Mouse (Mus musculus): ENCODE data around the gene 1600014C23Rik. TPM values are rescaled to one million over a fixed set of nuclear protein-coding genes. Genes with fewer than 3 reads are reported as not detected.

Gene 1600014C23Rik
- polyA plus RNA-seq, 1 experiment, result not detected

DNA sequence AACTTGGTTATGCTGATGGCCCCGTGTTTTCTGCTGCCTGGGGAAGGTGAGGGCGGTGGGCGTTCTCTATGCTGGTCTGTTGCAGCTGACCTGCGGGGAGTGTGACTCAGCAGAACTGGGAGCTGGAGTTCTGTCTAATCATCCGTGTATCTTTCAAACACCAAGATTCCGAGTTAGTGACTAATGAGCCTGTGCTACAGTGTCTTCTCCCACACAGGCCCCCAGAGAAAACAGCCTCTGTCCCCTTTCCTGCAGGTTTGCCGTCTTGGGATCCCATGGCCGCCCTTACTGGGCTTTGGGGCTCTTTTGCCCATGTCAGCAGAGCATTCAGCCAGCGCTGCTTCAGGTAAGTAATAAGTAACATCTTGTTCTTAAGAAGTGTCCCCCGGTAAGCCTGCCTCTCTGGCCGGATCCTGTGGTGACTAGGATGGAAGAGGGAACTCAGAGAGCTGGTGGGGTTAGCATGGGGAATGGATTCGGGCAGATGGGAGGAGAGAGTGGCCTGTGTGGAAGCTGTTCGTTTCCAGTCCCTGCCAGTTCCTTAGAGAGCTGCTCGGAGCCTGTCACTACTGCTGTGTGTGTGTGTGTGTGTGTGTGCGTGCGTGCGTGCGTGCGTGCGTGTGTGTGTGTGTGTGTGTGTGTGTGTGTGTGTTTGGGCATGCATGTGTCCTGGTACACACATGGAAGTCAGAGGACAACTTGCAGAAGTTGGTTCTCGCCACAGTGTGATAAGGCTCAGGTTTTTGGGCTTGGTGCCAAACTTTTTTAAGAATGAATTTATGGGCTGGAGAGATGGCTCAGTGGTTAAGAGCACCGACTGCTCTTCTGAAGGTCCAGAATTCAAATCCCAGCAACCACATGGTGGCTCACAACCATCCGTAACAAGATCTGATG is 38.2 kb downstream of the 1600014C23Rik start:
- peak overlapping the region; percentile 82 for H3K9ac ChIP-seq (ENCODE audit: low read depth, poor library complexity, severe bottlenecking)
- no peaks in the 10 kb centered on the region for H3K36me3 ChIP-seq (ENCODE audit: control insufficient read depth, insufficient read depth, low read length, poor library complexity, severe bottlenecking)
- no peaks in the 10 kb centered on the region for H3K9me3 ChIP-seq (replicated peaks; ENCODE audit: control insufficient read depth, insufficient read depth, low read length, poor library complexity, severe bottlenecking)
- TF ChIP-seq POLR2A (IDR thresholded peaks at IDR 0.05; ENCODE audit: insufficient read depth, low read length) (no peak), CTCF (IDR thresholded peaks at IDR 0.05; ENCODE audit: low read depth, low read length) (no peak), EP300 (IDR thresholded peaks at IDR 0.05; ENCODE audit: insufficient read depth, low read depth, low read length) (peak; percentile 73; the same call in 1 of the 2 replicates)
- H3K4me3 ChIP-seq (ENCODE audit: low read depth, low read length), result peak overlapping the region; percentile 57
- no peaks in the 10 kb centered on the region for H3K27me3 ChIP-seq (ENCODE audit: control insufficient read depth, insufficient read depth, low read length, poor library complexity, severe bottlenecking)
- peaks cover 7% of the 10 kb centered on the region for H3K4me1 ChIP-seq (ENCODE audit: control insufficient read depth, insufficient read depth, low read length)
- peak overlapping the region; percentile 91 for H3K27ac ChIP-seq (ENCODE audit: insufficient read depth, low read length)

DNA sequence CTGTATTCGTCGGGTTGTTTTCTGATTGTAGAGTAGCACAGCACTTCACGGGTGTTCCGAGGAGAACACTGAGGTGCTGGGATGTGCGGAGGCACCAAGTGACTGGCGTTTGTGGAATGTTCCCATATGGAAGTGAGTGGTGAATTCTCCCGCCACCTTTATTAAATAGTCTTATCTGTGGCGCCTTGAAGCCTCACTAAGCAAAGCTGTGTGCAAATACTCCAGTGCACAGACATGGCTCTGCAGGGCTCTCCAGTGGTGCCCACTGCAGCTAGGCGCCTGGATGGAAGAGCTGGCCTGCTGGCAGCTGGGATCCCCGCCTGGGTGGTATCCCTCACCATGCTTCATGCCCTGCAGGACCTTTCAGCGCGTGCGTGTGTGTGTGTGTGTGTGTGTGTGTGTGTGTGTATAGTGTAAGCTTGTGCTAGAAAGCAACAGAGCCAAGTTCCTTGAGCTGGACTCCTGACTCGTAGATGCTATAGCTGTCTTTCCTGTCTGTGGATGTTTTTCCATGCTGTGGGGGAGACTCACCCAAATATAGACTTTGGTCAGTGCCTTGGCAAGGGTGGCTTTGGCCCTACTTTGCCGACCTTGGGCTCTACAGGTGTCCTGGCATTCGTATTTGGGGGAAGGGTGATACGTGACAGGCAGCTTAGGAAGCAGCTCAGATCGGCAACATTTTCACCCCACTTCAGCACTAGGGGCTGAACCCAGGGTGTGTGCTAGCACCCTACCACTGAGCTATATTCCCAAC is 39.7 kb downstream of the 1600014C23Rik start:
- Histone ChIP-seq H3K9me3 (replicated peaks; ENCODE audit: control insufficient read depth, insufficient read depth, low read length, poor library complexity, severe bottlenecking) (no peaks in the 10 kb centered on the region), H3K27ac (ENCODE audit: insufficient read depth, low read length) (no peak overlapping the region), H3K4me1 (ENCODE audit: control insufficient read depth, insufficient read depth, low read length) (peaks cover 5% of the 10 kb centered on the region), H3K9ac (ENCODE audit: low read depth, poor library complexity, severe bottlenecking) (peak overlapping the region; percentile 82; the same call in 1 of the 2 replicates), H3K4me3 (ENCODE audit: low read depth, low read length) (no peak overlapping the region), H3K36me3 (ENCODE audit: control insufficient read depth, insufficient read depth, low read length, poor library complexity, severe bottlenecking) (no peaks in the 10 kb centered on the region), H3K27me3 (ENCODE audit: control insufficient read depth, insufficient read depth, low read length, poor library complexity, severe bottlenecking) (no peaks in the 10 kb centered on the region)
- no peak for TF ChIP-seq EP300 (IDR thresholded peaks at IDR 0.05; ENCODE audit: insufficient read depth, low read depth, low read length)
- TF ChIP-seq POLR2A (IDR thresholded peaks at IDR 0.05; ENCODE audit: insufficient read depth, low read length), result no peak
- TF ChIP-seq CTCF (IDR thresholded peaks at IDR 0.05; ENCODE audit: low read depth, low read length), result no peak

DNA sequence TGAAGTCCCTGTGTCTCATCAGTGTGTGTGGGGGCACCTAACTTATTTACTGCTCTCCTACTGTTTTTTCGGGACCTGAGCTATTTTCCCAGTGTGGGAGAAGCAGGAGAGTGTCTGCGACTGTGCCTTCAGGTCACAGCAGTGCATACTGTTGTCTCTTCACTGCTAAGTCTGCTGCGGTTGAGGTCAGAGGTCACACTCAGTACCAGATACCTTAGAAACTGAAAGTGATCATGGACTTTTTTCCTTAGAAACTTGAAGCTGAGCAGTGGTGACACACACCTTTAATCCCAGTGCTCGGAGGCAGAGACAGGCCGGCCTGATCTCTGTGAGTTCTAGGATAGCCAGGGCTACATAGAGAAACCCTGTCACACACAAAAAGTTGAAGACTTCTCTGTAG is 41.5 kb downstream of the 1600014C23Rik start:
- H3K4me3 ChIP-seq (ENCODE audit: low read depth, low read length), result no peak overlapping the region
- no peaks in the 10 kb centered on the region for H3K27me3 ChIP-seq (ENCODE audit: control insufficient read depth, insufficient read depth, low read length, poor library complexity, severe bottlenecking)
- no peaks in the 10 kb centered on the region for H3K9me3 ChIP-seq (replicated peaks; ENCODE audit: control insufficient read depth, insufficient read depth, low read length, poor library complexity, severe bottlenecking)
- no peak overlapping the region for H3K27ac ChIP-seq (ENCODE audit: insufficient read depth, low read length)
- H3K36me3 ChIP-seq (ENCODE audit: control insufficient read depth, insufficient read depth, low read length, poor library complexity, severe bottlenecking), result no peaks in the 10 kb centered on the region
- H3K9ac ChIP-seq (ENCODE audit: low read depth, poor library complexity, severe bottlenecking), result no peak overlapping the region
- H3K4me1 ChIP-seq (ENCODE audit: control insufficient read depth, insufficient read depth, low read length), result peaks cover 5% of the 10 kb centered on the region
- TF ChIP-seq CTCF (IDR thresholded peaks at IDR 0.05; ENCODE audit: low read depth, low read length) (no peak), POLR2A (IDR thresholded peaks at IDR 0.05; ENCODE audit: insufficient read depth, low read length) (no peak), EP300 (IDR thresholded peaks at IDR 0.05; ENCODE audit: insufficient read depth, low read depth, low read length) (no peak)

DNA sequence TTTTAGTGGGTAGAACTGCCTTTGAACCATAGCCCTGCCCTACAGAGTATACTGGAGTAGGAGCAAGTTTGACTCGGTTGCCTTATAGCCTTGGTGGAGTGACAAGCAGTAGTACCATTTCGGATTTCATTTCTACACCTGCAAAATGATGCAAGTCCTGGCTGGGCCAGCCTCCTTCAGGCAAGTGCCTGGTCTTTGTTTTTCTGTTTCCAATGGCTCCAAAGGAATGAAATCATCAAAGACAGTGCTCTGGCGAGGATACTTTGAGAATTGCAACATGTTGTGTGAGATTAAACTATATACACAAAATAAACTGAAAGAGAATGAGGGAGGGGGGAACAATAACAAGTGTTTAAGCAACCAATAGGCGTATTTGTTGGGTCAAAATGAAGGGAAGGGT is 43.6 kb downstream of the 1600014C23Rik start:
- Histone ChIP-seq H3K27ac (ENCODE audit: insufficient read depth, low read length) (no peak overlapping the region), H3K9ac (ENCODE audit: low read depth, poor library complexity, severe bottlenecking) (no peak overlapping the region), H3K4me1 (ENCODE audit: control insufficient read depth, insufficient read depth, low read length) (peaks cover 4% of the 10 kb centered on the region), H3K27me3 (ENCODE audit: control insufficient read depth, insufficient read depth, low read length, poor library complexity, severe bottlenecking) (no peaks in the 10 kb centered on the region), H3K36me3 (ENCODE audit: control insufficient read depth, insufficient read depth, low read length, poor library complexity, severe bottlenecking) (no peaks in the 10 kb centered on the region), H3K9me3 (replicated peaks; ENCODE audit: control insufficient read depth, insufficient read depth, low read length, poor library complexity, severe bottlenecking) (no peaks in the 10 kb centered on the region), H3K4me3 (ENCODE audit: low read depth, low read length) (no peak overlapping the region)
- TF ChIP-seq POLR2A (IDR thresholded peaks at IDR 0.05; ENCODE audit: insufficient read depth, low read length) (no peak), CTCF (IDR thresholded peaks at IDR 0.05; ENCODE audit: low read depth, low read length) (no peak), EP300 (IDR thresholded peaks at IDR 0.05; ENCODE audit: insufficient read depth, low read depth, low read length) (no peak)

DNA sequence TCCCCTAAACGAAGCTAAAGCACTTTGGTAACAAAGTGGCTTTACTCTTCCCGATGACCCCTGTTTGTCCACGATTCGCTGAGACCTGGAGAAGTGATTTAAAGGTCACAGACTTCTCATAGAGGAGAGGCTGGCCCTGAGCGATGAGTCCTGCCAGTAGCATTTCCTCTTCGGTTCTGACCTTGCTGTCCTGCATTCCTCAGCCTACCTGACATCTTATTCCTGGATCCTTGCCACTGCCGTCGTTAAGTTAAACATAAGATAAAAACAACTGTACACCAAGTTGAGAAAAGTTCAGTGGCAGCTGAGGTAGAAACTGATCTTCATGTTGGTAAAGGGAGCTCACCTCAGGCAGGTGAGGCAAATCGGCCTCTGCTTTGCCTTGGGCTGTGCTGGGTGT is 44.5 kb downstream of the 1600014C23Rik start:
- TF ChIP-seq CTCF (IDR thresholded peaks at IDR 0.05; ENCODE audit: low read depth, low read length), result no peak
- TF ChIP-seq POLR2A (IDR thresholded peaks at IDR 0.05; ENCODE audit: insufficient read depth, low read length), result no peak
- no peak for TF ChIP-seq EP300 (IDR thresholded peaks at IDR 0.05; ENCODE audit: insufficient read depth, low read depth, low read length)
- no peak overlapping the region for H3K4me3 ChIP-seq (ENCODE audit: low read depth, low read length)
- H3K4me1 ChIP-seq (ENCODE audit: control insufficient read depth, insufficient read depth, low read length), result no peaks in the 10 kb centered on the region
- H3K36me3 ChIP-seq (ENCODE audit: control insufficient read depth, insufficient read depth, low read length, poor library complexity, severe bottlenecking), result no peaks in the 10 kb centered on the region
- H3K9ac ChIP-seq (ENCODE audit: low read depth, poor library complexity, severe bottlenecking), result no peak overlapping the region
- no peaks in the 10 kb centered on the region for H3K27me3 ChIP-seq (ENCODE audit: control insufficient read depth, insufficient read depth, low read length, poor library complexity, severe bottlenecking)
- no peaks in the 10 kb centered on the region for H3K9me3 ChIP-seq (replicated peaks; ENCODE audit: control insufficient read depth, insufficient read depth, low read length, poor library complexity, severe bottlenecking)
- no peak overlapping the region for H3K27ac ChIP-seq (ENCODE audit: insufficient read depth, low read length)

Data from ES-Bruce4 (cell line).